Mouse (Mus musculus) bone marrow macrophage, adult 2 months (primary cell): ENCODE data around the gene F830045P16Rik.

ENCODE experiments used
- CTCF ChIP-seq: IDR thresholded peaks from 2 replicates; pipeline ENCODE4 v1.5.1; 2012; ENCODE audit warnings: low read depth, mild to moderate bottlenecking, low read length, moderate library complexity
- POLR2A ChIP-seq: IDR thresholded peaks from 2 replicates; pipeline ENCODE4 v1.6.1; 2012; ENCODE audit warnings: mild to moderate bottlenecking, low read depth, low read length, borderline replicate concordance

DNA sequence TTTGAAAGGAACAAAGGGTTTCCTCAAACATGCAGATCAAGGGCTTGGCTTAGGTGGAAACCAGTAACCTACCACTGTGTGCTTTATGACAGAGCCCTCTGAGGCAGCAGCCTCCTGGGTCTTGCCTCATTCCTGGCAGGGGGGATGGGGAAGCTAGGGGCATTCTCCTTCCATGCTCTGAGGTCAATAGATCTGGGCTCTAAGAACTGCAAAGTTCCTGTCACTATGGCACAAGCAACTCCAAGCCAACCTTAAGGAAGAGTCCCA is 22.1 kb downstream of the F830045P16Rik start:
- no peak for TF ChIP-seq POLR2A
- TF ChIP-seq CTCF: no peak
